In genomic region chr11:100315439-100315838, GRCm38 (mm10) we compare ENCODE assay signal across 28 mouse cellular contexts. TPM values are rescaled to one million over a fixed set of nuclear protein-coding genes. Genes with fewer than 3 reads are reported as not detected.
"Had no signal": no experiment of that assay in that cellular context is flagged by ENCODE, and none has a peak within 500 bp of the region (broad histone marks: within the 10 kb centered on the region; RNA-seq: fewer than 3 reads in every experiment).

No protein-coding gene starts in this region.

- H3K4me2 ChIP-seq: lung, embryonic 15.5 days; midbrain, embryonic 12.5 days; neural tube, embryonic 13.5 days; neural tube, embryonic 15.5 days had no signal

- H3K4me3 ChIP-seq: lung, embryonic 15.5 days; megakaryocyte, embryonic 14.5 days; midbrain, embryonic 10.5 days; midbrain, embryonic 12.5 days; myocyte; neural tube, embryonic 13.5 days; neural tube, embryonic 15.5 days had no signal

- ATAC-seq: lung, postnatal 0 days; midbrain, embryonic 16.5 days had no signal

- DNase-seq: lung, adult 2 months; lung, postnatal 14 days; lung, postnatal 36 days; midbrain, embryonic 14.5 days; retina, postnatal 1 day; right cerebral cortex, adult 18-20 months; right cerebral cortex, postnatal 25 days; right cerebral cortex, postnatal 4 days; spleen, adult 18-20 months; thymus, adult 18-20 months; thymus, postnatal 14 days; thymus, postnatal 36 days had no signal

- H3K36me3 ChIP-seq: lung, embryonic 15.5 days; midbrain, embryonic 12.5 days; neural tube, embryonic 13.5 days; neural tube, embryonic 15.5 days had no signal

- H3K9me3 ChIP-seq: lung, embryonic 15.5 days; megakaryocyte, embryonic 14.5 days; midbrain, embryonic 10.5 days; midbrain, embryonic 12.5 days; neural tube, embryonic 13.5 days; neural tube, embryonic 15.5 days had no signal

- H3K27ac ChIP-seq: lung, embryonic 15.5 days; macrophage; midbrain, embryonic 10.5 days; midbrain, embryonic 12.5 days; neural tube, embryonic 13.5 days; neural tube, embryonic 15.5 days had no signal

- H3K27me3 ChIP-seq: lung, embryonic 15.5 days; midbrain, embryonic 12.5 days; neural tube, embryonic 13.5 days; neural tube, embryonic 15.5 days had no signal

- H3K9ac ChIP-seq: lung, embryonic 15.5 days; midbrain, embryonic 12.5 days; neural tube, embryonic 13.5 days; neural tube, embryonic 15.5 days had no signal

RNA-seq across cellular contexts. Expression of gene Gast, which starts 18.8 kb away (rescaled TPM):
- total RNA-seq: megakaryocyte progenitor cell, adult 5-6 weeks had no signal
- polyA plus RNA-seq: liver, embryonic 16.5 days; lung, adult 2 months; lung, embryonic 15.5 days; lung, postnatal 0 days; macrophage; midbrain, embryonic 10.5 days; myocyte; neural tube, embryonic 11.5 days; neural tube, embryonic 13.5 days; neural tube, embryonic 15.5 days had no signal

RNA-seq across cellular contexts. Expression of gene Hap1, which starts 40.5 kb away (rescaled TPM):
- total RNA-seq: megakaryocyte progenitor cell, adult 5-6 weeks had no signal
- polyA plus RNA-seq: macrophage had no signal

RNA-seq across cellular contexts. Expression of gene Krt42, which starts 45.8 kb away (rescaled TPM):
- total RNA-seq: megakaryocyte progenitor cell, adult 5-6 weeks had no signal
- polyA plus RNA-seq: liver, embryonic 16.5 days; lung, adult 2 months; lung, embryonic 15.5 days; lung, postnatal 0 days; macrophage; midbrain, embryonic 10.5 days; midbrain, embryonic 12.5 days; midbrain, embryonic 14.5 days; midbrain, embryonic 16.5 days; myocyte; neural tube, embryonic 11.5 days; neural tube, embryonic 13.5 days; neural tube, embryonic 15.5 days; small intestine, adult 2 months; stomach, embryonic 14.5 days; stomach, embryonic 16.5 days had no signal

RNA-seq across cellular contexts. Expression of gene Krt17, which starts 54.6 kb away (rescaled TPM):
- total RNA-seq: megakaryocyte progenitor cell, adult 5-6 weeks had no signal
- polyA plus RNA-seq: macrophage; midbrain, embryonic 14.5 days; myocyte had no signal
